Mouse (Mus musculus) heart, postnatal 0 days (tissue): ENCODE measurements around the gene Acd. TPM values are rescaled to one million over a fixed set of nuclear protein-coding genes. Genes with fewer than 3 reads are reported as not detected.

Source experiments
- ATAC-seq: fragments of 200-750 bp; cut with Nextera tagmentation; 2 replicates; pipeline ENCODE4 v1.8.0; 2017; ENCODE audit warnings: low read depth, moderate number of reproducible peaks, moderate library complexity; ENCODE audit not compliant: insufficient read depth
- DNase-seq: peaks from one replicate; pipeline ENCODE4 v3.0.0-alpha.2; 2016; ENCODE audit warnings: low spot score
- H3K27ac ChIP-seq: fragments of 300-500 bp; sonication (generic); 2 replicates; pipeline ENCODE4 v1.5.1; 2014; ENCODE audit warnings: low read depth, mild to moderate bottlenecking
- H3K27me3 ChIP-seq: fragments of 300-500 bp; sonication (generic); 2 replicates; pipeline ENCODE4 v1.6.1; 2014; ENCODE audit warnings: low read length, mixed read lengths; ENCODE audit not compliant: control insufficient read depth, insufficient read depth
- H3K36me3 ChIP-seq: fragments of 300-500 bp; sonication (generic); replicated peaks from 2 replicates; pipeline ENCODE4 v1.6.1; 2014; ENCODE audit warnings: low read length, mixed read lengths; ENCODE audit not compliant: control insufficient read depth, insufficient read depth
- H3K4me1 ChIP-seq: fragments of 300-500 bp; sonication (generic); 2 replicates; pipeline ENCODE4 v1.6.1; 2014; ENCODE audit warnings: antibody characterized with exemption; ENCODE audit not compliant: control insufficient read depth, insufficient read depth
- H3K4me2 ChIP-seq: fragments of 300-500 bp; sonication (generic); 2 replicates; pipeline ENCODE4 v1.6.1; 2014; ENCODE audit warnings: low read depth, mild to moderate bottlenecking, low read length, moderate library complexity
- H3K4me3 ChIP-seq: fragments of 300-500 bp; sonication (generic); 2 replicates; pipeline ENCODE4 v1.5.1; 2014; ENCODE audit warnings: low read depth, low read length
- H3K9ac ChIP-seq: fragments of 300-500 bp; sonication (generic); replicated peaks from 2 replicates; pipeline ENCODE4 v1.6.1; 2014; ENCODE audit warnings: low read depth, low read length, mixed read lengths
- H3K9me3 ChIP-seq: fragments of 300-500 bp; sonication (generic); replicated peaks from 2 replicates; pipeline ENCODE4 v1.6.1; 2016; ENCODE audit warnings: low read length; ENCODE audit not compliant: control insufficient read depth
- CTCF ChIP-seq: IDR thresholded peaks from 2 replicates; pipeline ENCODE4 v1.5.1; 2016; ENCODE audit warnings: antibody characterized with exemption, control low read depth, low read depth
- EP300 ChIP-seq: IDR thresholded peaks from 2 replicates; pipeline ENCODE4 v1.6.1; 2016; ENCODE audit warnings: antibody characterized with exemption, low read depth
- WGBS: fragments of 180-500 bp; shearing (Covaris S2); extraction: QIAGEN DNeasy Blood & Tissue Kit; methylation state at CpG from one replicate; pipeline ENCODE4 v1.1.7; 2014; 5-methylcytosine and 5-hydroxymethylcytosine counted together
- polyA plus RNA-seq: library from polyadenylated mRNA; unstranded; fragments of >200 nt; fragmentation: Nextera tagmentation; extraction: Ambion mirVana; gene quantifications from 2 replicates; pipeline ENCODE4 v1.2.1, GENCODE M21; 2015
- total RNA-seq: library from RNA; depleted of rRNA; stranded (reverse); fragments of >200 nt; gene quantifications from 2 replicates; pipeline ENCODE4 v1.2.3, GENCODE M21; 2014; ENCODE audit warnings: low replicate concordance

Acd gene
- total and polyA plus RNA-seq, 2 experiments from 2014 or later, result 12.8 to 32.1 TPM

- Histone ChIP-seq H3K9me3 (no peaks in the 10 kb centered on the region), H3K27me3 (no peaks in the 10 kb centered on the region), H3K27ac (no peak within 1 kb of the TSS), H3K4me1 (peaks cover 12% of the 10 kb centered on the region; the same call in 1 of the 2 replicates), H3K4me2 (peak within 1 kb of the TSS; percentile 95), H3K9ac (peak within 1 kb of the TSS; percentile 51), H3K36me3 (no peaks in the 10 kb centered on the region), H3K4me3 (peak within 1 kb of the TSS; percentile 79)
- DNase-seq, result peak; percentile 85
- no peak for TF ChIP-seq CTCF
- no peak for TF ChIP-seq EP300
- 1% methylated on average over 55 of the region's 55 CpGs for WGBS
- ATAC-seq, result peak; percentile 83
These were observed 6.8 kb upstream of the Acd start, which contains the start of the genes 4933405L10Rik and Enkd1 for GRCm38 (mm10) chr8:105707498-105708403. 4933405L10Rik (plus strand) TSS chr8:105707655. Enkd1 (minus strand) TSS chr8:105708210.

GRCm38 (mm10) chr8:105706426-105706825, 5.5 kb upstream of the Acd start:
- 87% methylated on average over 12 of the region's 12 CpGs for WGBS
- no peaks in the 10 kb centered on the region for H3K27me3 ChIP-seq
- no peak for ATAC-seq
- H3K27ac ChIP-seq, result no peak overlapping the region
- no peak for DNase-seq
- H3K9ac ChIP-seq, result no peak overlapping the region
- TF ChIP-seq CTCF (no peak), EP300 (no peak)
- H3K4me2 ChIP-seq, result no peak overlapping the region
- no peak overlapping the region for H3K4me3 ChIP-seq
- no peaks in the 10 kb centered on the region for H3K9me3 ChIP-seq
- H3K4me1 ChIP-seq, result peaks cover 12% of the 10 kb centered on the region; the same call in 1 of the 2 replicates
- no peaks in the 10 kb centered on the region for H3K36me3 ChIP-seq

- Histone ChIP-seq H3K9me3 (no peaks in the 10 kb centered on the region), H3K9ac (no peak overlapping the region), H3K27me3 (no peaks in the 10 kb centered on the region), H3K36me3 (no peaks in the 10 kb centered on the region), H3K4me1 (peaks cover 18% of the 10 kb centered on the region; the same call in 1 of the 2 replicates), H3K4me3 (no peak overlapping the region), H3K27ac (no peak overlapping the region), H3K4me2 (no peak overlapping the region)
- DNase-seq (no peak), ATAC-seq (no peak)
- WGBS, result 90% methylated on average over 6 of the region's 6 CpGs
- TF ChIP-seq EP300 (no peak), CTCF (no peak)
These were observed 4.1 kb upstream of the Acd start for GRCm38 (mm10) chr8:105704955-105705354.

DNA sequence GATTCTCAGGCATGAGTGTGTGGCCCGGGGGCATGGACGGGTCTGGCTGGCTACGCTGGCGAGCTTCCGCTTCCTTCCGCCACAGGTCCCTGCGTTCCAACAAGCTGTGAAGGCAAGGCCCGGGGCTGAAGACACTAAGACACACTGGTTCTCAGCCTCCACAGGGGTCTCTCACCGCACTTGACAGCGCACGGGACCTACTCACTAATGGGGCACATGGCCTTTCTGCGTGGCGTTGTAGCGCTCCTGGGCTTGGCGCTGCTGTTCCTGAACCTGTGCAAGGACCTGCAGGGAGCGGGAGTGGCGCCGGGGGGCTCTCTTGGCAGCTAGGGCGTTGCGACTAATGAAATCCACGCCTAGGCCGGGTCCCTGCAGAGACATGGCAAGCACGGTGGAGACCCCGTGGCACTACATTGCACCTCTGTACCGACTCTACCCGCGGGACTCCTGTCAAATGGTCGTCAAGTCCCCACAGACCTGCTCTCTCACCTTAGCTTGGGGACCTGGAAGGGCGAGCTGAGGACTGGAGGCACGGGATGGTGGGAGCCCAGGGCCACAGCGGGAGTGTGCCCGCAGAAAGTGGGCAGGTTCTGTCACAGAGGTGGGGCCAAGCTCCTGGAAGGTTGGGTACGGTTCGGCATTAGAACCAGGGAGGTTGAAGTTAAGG, 3.4 kb upstream of the Acd start:
- no peak overlapping the region for H3K4me3 ChIP-seq
- ATAC-seq (no peak), DNase-seq (no peak)
- H3K9ac ChIP-seq, result no peak overlapping the region
- no peaks in the 10 kb centered on the region for H3K36me3 ChIP-seq
- no peak overlapping the region for H3K4me2 ChIP-seq
- no peak overlapping the region for H3K27ac ChIP-seq
- no peak for TF ChIP-seq EP300
- no peak for TF ChIP-seq CTCF
- no peaks in the 10 kb centered on the region for H3K27me3 ChIP-seq
- peaks cover 19% of the 10 kb centered on the region; the same call in 1 of the 2 replicates for H3K4me1 ChIP-seq
- WGBS, result 92% methylated on average over 34 of the region's 34 CpGs
- H3K9me3 ChIP-seq, result no peaks in the 10 kb centered on the region

GRCm38 (mm10) chr8:105702731-105703415, 2.0 kb upstream of the Acd start:
- H3K27ac ChIP-seq, result no peak overlapping the region
- TF ChIP-seq CTCF (no peak), EP300 (no peak)
- H3K9me3 ChIP-seq, result no peaks in the 10 kb centered on the region
- DNase-seq, result no peak
- no peak overlapping the region for H3K9ac ChIP-seq
- H3K4me2 ChIP-seq, result no peak overlapping the region
- ATAC-seq, result no peak
- H3K4me3 ChIP-seq, result no peak overlapping the region
- peaks cover 11% of the 10 kb centered on the region for H3K36me3 ChIP-seq
- WGBS, result 91% methylated on average over 24 of the region's 24 CpGs
- H3K4me1 ChIP-seq, result peaks cover 19% of the 10 kb centered on the region; the same call in 1 of the 2 replicates
- no peaks in the 10 kb centered on the region for H3K27me3 ChIP-seq
